23 mouse cellular contexts compared by ENCODE assay signal in the genomic region with DNA sequence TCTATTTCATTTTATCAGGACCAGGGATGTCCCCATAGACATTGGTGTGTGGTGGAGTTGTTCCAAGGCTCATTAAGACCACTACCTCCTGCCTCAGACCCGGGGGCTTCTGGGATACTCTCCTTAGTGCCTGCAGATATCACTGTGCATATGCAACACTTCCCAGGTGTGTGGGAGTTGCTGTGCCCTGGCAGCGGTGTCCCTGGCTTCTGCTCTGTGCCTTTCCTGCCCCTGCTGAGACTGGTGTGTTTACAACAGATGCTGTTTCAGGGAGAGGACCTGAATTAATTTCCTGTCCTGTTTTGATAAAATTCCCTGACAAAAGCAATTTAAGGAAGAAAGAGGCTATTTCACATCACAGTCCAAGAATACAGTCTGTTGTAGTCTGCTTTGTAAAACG. TPM values are rescaled to one million over a fixed set of nuclear protein-coding genes. Genes with fewer than 3 reads are reported as not detected.
DNase-seq lines count a peak whose midpoint lies in the region; ATAC-seq and TF ChIP-seq lines count a peak whose summit lies in the region.
"Had no signal": no experiment of that assay in that cellular context is flagged by ENCODE, and none has a peak within 500 bp of the region (broad histone marks: within the 10 kb centered on the region; RNA-seq: fewer than 3 reads in every experiment).

No protein-coding gene starts in this region.

- no peak for TF ChIP-seq POLR2A in ES-Bruce4 (IDR thresholded peaks at IDR 0.05; ENCODE audit: insufficient read depth, low read length)

- H3K27me3 ChIP-seq in hindbrain, embryonic 15.5 days, result no peaks in the 10 kb centered on the region
- H3K27me3 ChIP-seq in hindbrain, embryonic 11.5 days (ENCODE audit: control insufficient read depth, insufficient read depth, low read length), result no peaks in the 10 kb centered on the region
- H3K27me3 ChIP-seq in E14TG2a.4 (ENCODE audit: insufficient read depth, low read length) (no peaks in the 10 kb centered on the region), ES-Bruce4 (ENCODE audit: control insufficient read depth, insufficient read depth, low read length, poor library complexity, severe bottlenecking) (no peaks in the 10 kb centered on the region)
- no peaks in the 10 kb centered on the region for H3K27me3 ChIP-seq in neural tube, embryonic 15.5 days (replicated peaks)
- H3K27me3 ChIP-seq: embryonic facial prominence, embryonic 15.5 days; Patski had no signal

- 22% methylated on average over 3 of the region's 3 CpGs for WGBS in hindbrain, embryonic 15.5 days
- WGBS in hindbrain, embryonic 11.5 days, result 30% methylated on average over 3 of the region's 3 CpGs
- 9% methylated on average over 3 of the region's 3 CpGs for WGBS in neural tube, embryonic 15.5 days

- no peak for DNase-seq in hindbrain, embryonic 11.5 days (ENCODE audit: low spot score)
- DNase-seq in adrenal gland, adult 2 months, result no peak
- DNase-seq: adrenal gland, postnatal 25 days; cerebellum, adult 18-20 months; cerebellum, adult 9-11 months; cerebellum, postnatal 36 days; gastrocnemius, postnatal 36 days; heart, adult 11 months; heart, postnatal 10 days; heart, postnatal 4 days had no signal

- no peak overlapping the region for H3K4me2 ChIP-seq in hindbrain, embryonic 15.5 days
- no peak overlapping the region for H3K4me2 ChIP-seq in hindbrain, embryonic 11.5 days (replicated peaks; ENCODE audit: low read depth, low read length)
- H3K4me2 ChIP-seq in neural tube, embryonic 15.5 days, result no peak overlapping the region
- H3K4me2 ChIP-seq: embryonic facial prominence, embryonic 15.5 days had no signal

- H3K36me3 ChIP-seq in hindbrain, embryonic 15.5 days, result no peaks in the 10 kb centered on the region
- H3K36me3 ChIP-seq in hindbrain, embryonic 11.5 days (ENCODE audit: control insufficient read depth, insufficient read depth, low read length), result no peaks in the 10 kb centered on the region
- no peaks in the 10 kb centered on the region for H3K36me3 ChIP-seq in E14TG2a.4 (ENCODE audit: insufficient read depth, low read length)
- no peaks in the 10 kb centered on the region for H3K36me3 ChIP-seq in ES-Bruce4 (ENCODE audit: control insufficient read depth, insufficient read depth, low read length, poor library complexity, severe bottlenecking)
- H3K36me3 ChIP-seq in neural tube, embryonic 15.5 days, result no peaks in the 10 kb centered on the region
- H3K36me3 ChIP-seq: embryonic facial prominence, embryonic 15.5 days; forebrain, embryonic 10.5 days; heart, embryonic 10.5 days had no signal

- peak; percentile 81 for TF ChIP-seq EP300 in ES-Bruce4 (IDR thresholded peaks at IDR 0.05; ENCODE audit: insufficient read depth, low read depth, low read length)

- no peak overlapping the region for H3K4me3 ChIP-seq in hindbrain, embryonic 15.5 days
- H3K4me3 ChIP-seq in hindbrain, embryonic 11.5 days (ENCODE audit: low read depth, low read length), result no peak overlapping the region
- H3K4me3 ChIP-seq in E14TG2a.4 (replicated peaks; ENCODE audit: low read length) (peak overlapping the region; percentile 30), ES-Bruce4 (ENCODE audit: low read depth, low read length) (no peak overlapping the region)
- H3K4me3 ChIP-seq in neural tube, embryonic 15.5 days (replicated peaks), result no peak overlapping the region
- H3K4me3 ChIP-seq: embryonic facial prominence, embryonic 15.5 days; erythroblast, embryonic 14.5 days; forebrain, embryonic 10.5 days; heart, embryonic 10.5 days had no signal

- no peak; the same call in 1 of the 2 replicates for ATAC-seq in hindbrain, embryonic 15.5 days (ENCODE audit: low FRiP score, low read depth)
- no peak for ATAC-seq in hindbrain, embryonic 11.5 days (ENCODE audit: low FRiP score)
- peak; percentile 28; the same call in 1 of the 2 replicates for ATAC-seq in neural tube, embryonic 15.5 days (ENCODE audit: low FRiP score)
- ATAC-seq: activated CD4-positive, CD25-positive, alpha-beta regulatory T cell, adult 4 months; forebrain, embryonic 14.5 days; inflammation-experienced regulatory T-cells, adult 6 months; intestine, postnatal 0 days; Patski had no signal

- no peak for TF ChIP-seq CTCF in E14TG2a.4 (conservative IDR thresholded peaks at IDR 0.05; ENCODE audit: low read length)
- TF ChIP-seq CTCF in ES-Bruce4 (IDR thresholded peaks at IDR 0.05; ENCODE audit: low read depth, low read length), result no peak

- peak overlapping the region; percentile 64 for H3K27ac ChIP-seq in hindbrain, embryonic 15.5 days (replicated peaks)
- H3K27ac ChIP-seq in hindbrain, embryonic 11.5 days (ENCODE audit: low read depth, low read length), result no peak overlapping the region
- peak overlapping the region; percentile 81 for H3K27ac ChIP-seq in ES-Bruce4 (ENCODE audit: insufficient read depth, low read length)
- H3K27ac ChIP-seq in neural tube, embryonic 15.5 days (replicated peaks), result peak overlapping the region; percentile 18; the same call in 1 of the 2 replicates
- H3K27ac ChIP-seq: embryonic facial prominence, embryonic 15.5 days; forebrain, embryonic 10.5 days; heart, embryonic 10.5 days had no signal

- H3K9ac ChIP-seq in hindbrain, embryonic 15.5 days, result no peak overlapping the region
- H3K9ac ChIP-seq in hindbrain, embryonic 11.5 days (ENCODE audit: low read depth, low read length), result no peak overlapping the region
- H3K9ac ChIP-seq in ES-Bruce4 (ENCODE audit: low read depth, poor library complexity, severe bottlenecking), result peak overlapping the region; percentile 37; the same call in 1 of the 2 replicates
- H3K9ac ChIP-seq in neural tube, embryonic 15.5 days (replicated peaks), result no peak overlapping the region
- H3K9ac ChIP-seq: embryonic facial prominence, embryonic 15.5 days had no signal

- H3K9me3 ChIP-seq in hindbrain, embryonic 15.5 days, result no peaks in the 10 kb centered on the region
- no peaks in the 10 kb centered on the region for H3K9me3 ChIP-seq in hindbrain, embryonic 11.5 days (ENCODE audit: control insufficient read depth, low read length)
- peaks cover 7% of the 10 kb centered on the region for H3K9me3 ChIP-seq in E14TG2a.4 (ENCODE audit: low read length)
- H3K9me3 ChIP-seq in ES-Bruce4 (replicated peaks; ENCODE audit: control insufficient read depth, insufficient read depth, low read length, poor library complexity, severe bottlenecking), result no peaks in the 10 kb centered on the region
- no peaks in the 10 kb centered on the region for H3K9me3 ChIP-seq in neural tube, embryonic 15.5 days (replicated peaks)
- H3K9me3 ChIP-seq: embryonic facial prominence, embryonic 15.5 days; heart, embryonic 10.5 days had no signal

- H3K4me1 ChIP-seq in hindbrain, embryonic 15.5 days (replicated peaks), result peaks cover 10% of the 10 kb centered on the region
- H3K4me1 ChIP-seq in hindbrain, embryonic 11.5 days (replicated peaks; ENCODE audit: control insufficient read depth, insufficient read depth, low read length), result no peaks in the 10 kb centered on the region
- H3K4me1 ChIP-seq in E14TG2a.4 (replicated peaks; ENCODE audit: low read depth, low read length), result peaks cover 29% of the 10 kb centered on the region
- H3K4me1 ChIP-seq in ES-Bruce4 (ENCODE audit: control insufficient read depth, insufficient read depth, low read length), result peaks cover 2% of the 10 kb centered on the region
- peaks cover 7% of the 10 kb centered on the region for H3K4me1 ChIP-seq in neural tube, embryonic 15.5 days
- H3K4me1 ChIP-seq: embryonic facial prominence, embryonic 15.5 days; heart, embryonic 10.5 days had no signal

RNA-seq across cellular contexts. Expression of a gene that starts 10.1 kb away (rescaled TPM):
- polyA plus RNA-seq in hindbrain, embryonic 15.5 days (2015; fragmentation: Nextera tagmentation; extraction: Ambion mirVana), result 60.3 and 68.1 TPM in 2 replicates
- 70.4 and 76.2 TPM in 2 replicates for polyA plus RNA-seq in hindbrain, embryonic 11.5 days (2014; fragmentation: Nextera tagmentation; extraction: Ambion mirVana)
- 70.7 and 72.0 TPM in 2 replicates for polyA plus RNA-seq in ES-Bruce4 (2011; ENCODE audit: insufficient read depth, insufficient read length, low read depth, missing spikeins)
- polyA plus RNA-seq in neural tube, embryonic 15.5 days (2015; fragmentation: Nextera tagmentation; extraction: Ambion mirVana), result 69.5 and 72.1 TPM in 2 replicates
- total RNA-seq in adrenal gland, adult 2 months (2021), result 10 to 100 TPM; 67.6 to 81.4 TPM
- polyA plus RNA-seq in adrenal gland, adult 2 months (2012; rRNA removed), result 8.0 and 9.2 TPM in 2 replicates

RNA-seq across cellular contexts. Expression of a gene that starts 27.0 kb away (rescaled TPM):
- polyA plus RNA-seq in hindbrain, embryonic 15.5 days (2015; fragmentation: Nextera tagmentation; extraction: Ambion mirVana), result 22.0 and 26.2 TPM in 2 replicates
- 9.6 and 16.8 TPM in 2 replicates for polyA plus RNA-seq in hindbrain, embryonic 11.5 days (2014; fragmentation: Nextera tagmentation; extraction: Ambion mirVana)
- 28.5 and 40.0 TPM in 2 replicates for polyA plus RNA-seq in ES-Bruce4 (2011; ENCODE audit: insufficient read depth, insufficient read length, low read depth, missing spikeins)
- 17.6 and 25.6 TPM in 2 replicates for polyA plus RNA-seq in neural tube, embryonic 15.5 days (2015; fragmentation: Nextera tagmentation; extraction: Ambion mirVana)
- 10 to 100 TPM; 26.8 to 27.4 TPM for total RNA-seq in adrenal gland, adult 2 months (2021)
- polyA plus RNA-seq in adrenal gland, adult 2 months (2012; rRNA removed), result 130 and 175 TPM in 2 replicates

RNA-seq across cellular contexts. Expression of a gene that starts 27.2 kb away (rescaled TPM):
- 685 and 698 TPM in 2 replicates for polyA plus RNA-seq in hindbrain, embryonic 15.5 days (2015; fragmentation: Nextera tagmentation; extraction: Ambion mirVana)
- polyA plus RNA-seq in hindbrain, embryonic 11.5 days (2014; fragmentation: Nextera tagmentation; extraction: Ambion mirVana), result 783 and 816 TPM in 2 replicates
- polyA plus RNA-seq in ES-Bruce4 (2011; ENCODE audit: insufficient read depth, insufficient read length, low read depth, missing spikeins), result 126 and 131 TPM in 2 replicates
- 638 and 740 TPM in 2 replicates for polyA plus RNA-seq in neural tube, embryonic 15.5 days (2015; fragmentation: Nextera tagmentation; extraction: Ambion mirVana)
- 10 to 100 TPM; 24.6 to 44.7 TPM for total RNA-seq in adrenal gland, adult 2 months (2021)
- polyA plus RNA-seq in adrenal gland, adult 2 months (2012; rRNA removed), result 12.3 and 16.5 TPM in 2 replicates
